Mouse (Mus musculus) gastrocnemius, postnatal 25 days (tissue): Measurements from ENCODE around the gene Slc27a3. TPM values are rescaled to one million over a fixed set of nuclear protein-coding genes. Genes with fewer than 3 reads are reported as not detected.
"Not testable (repeated sequence)": the region's sequence is repeated elsewhere in the genome, so short reads cannot be mapped to it uniquely, and the experiment has no call there.

Source experiments
- DNase-seq: peaks from one replicate; pipeline ENCODE4 v3.0.0; 2022
- total RNA-seq, 2 experiments: library from RNA; stranded (reverse); gene quantifications; 1 replicate in 1 of 2; 2 replicates in 1 of 2; pipeline ENCODE4 v1.2.3; 2021

Slc27a3 gene
- total RNA-seq, 2 experiments from 2014 or later, result 1.5 to 1.7 TPM

- no peak for DNase-seq
Observed at GRCm38 (mm10) chr3:90391004-90391403, 1.3 kb upstream of the Slc27a3 start.

DNA sequence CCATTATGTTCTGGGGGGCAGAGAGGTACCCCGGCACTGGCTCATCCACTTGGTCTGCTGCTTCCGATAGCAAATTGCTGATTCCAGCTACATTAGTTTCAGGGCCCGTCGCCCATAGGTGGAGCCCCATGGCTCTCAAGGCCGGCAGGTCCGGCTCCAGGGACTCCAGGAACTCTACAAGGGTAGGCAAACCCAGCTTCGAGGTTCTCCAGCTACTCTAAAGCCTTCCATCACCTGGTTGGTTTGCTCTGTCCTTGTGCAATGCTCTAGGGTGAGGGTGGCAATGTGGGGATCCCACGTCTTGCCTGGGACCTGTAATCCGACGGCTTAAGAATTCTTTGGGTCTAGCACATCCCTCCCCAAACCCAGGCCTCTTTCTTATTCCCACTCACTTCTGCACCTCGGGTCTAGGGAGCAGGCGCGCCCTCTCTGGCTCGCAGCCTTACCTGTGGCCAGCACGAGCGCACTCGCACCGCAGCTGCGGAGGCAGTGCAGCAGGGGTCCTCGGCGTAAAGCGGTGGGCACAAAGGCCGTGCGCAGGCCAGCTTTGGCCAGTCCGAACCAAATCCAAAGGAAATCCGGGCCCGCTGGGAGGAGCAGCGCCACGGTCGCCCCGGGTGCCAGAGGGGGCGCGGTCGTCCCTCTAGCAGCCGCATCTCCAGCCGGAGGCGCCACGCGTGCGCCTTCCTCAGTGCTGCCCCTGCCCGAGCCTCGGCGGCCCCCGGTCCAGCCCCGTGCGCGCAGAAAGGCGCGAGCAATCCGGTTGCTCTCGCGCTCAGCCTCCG, 820 bp downstream of the Slc27a3 start:
- DNase-seq, result peak; percentile 35

DNA sequence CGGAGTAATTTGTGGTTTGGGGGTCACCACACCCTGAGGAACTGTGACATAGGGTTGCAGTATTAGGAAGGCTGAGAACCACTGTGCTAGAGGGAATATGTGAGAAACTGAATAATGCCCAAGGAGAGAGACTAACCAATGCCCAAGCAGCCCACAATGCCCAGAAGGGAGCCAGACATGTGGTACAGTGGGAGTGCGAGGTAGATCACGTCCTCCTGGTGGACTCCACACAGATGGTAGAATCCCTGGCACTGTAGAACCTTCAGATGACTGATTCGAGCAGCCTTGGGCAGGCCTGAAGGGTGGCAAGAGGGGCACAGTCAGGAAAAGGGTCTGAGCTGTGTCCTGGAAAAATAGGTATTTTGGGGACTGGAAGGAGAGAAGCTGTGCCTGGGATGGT, 1.5 kb downstream of the Slc27a3 start:
- no peak for DNase-seq

DNA sequence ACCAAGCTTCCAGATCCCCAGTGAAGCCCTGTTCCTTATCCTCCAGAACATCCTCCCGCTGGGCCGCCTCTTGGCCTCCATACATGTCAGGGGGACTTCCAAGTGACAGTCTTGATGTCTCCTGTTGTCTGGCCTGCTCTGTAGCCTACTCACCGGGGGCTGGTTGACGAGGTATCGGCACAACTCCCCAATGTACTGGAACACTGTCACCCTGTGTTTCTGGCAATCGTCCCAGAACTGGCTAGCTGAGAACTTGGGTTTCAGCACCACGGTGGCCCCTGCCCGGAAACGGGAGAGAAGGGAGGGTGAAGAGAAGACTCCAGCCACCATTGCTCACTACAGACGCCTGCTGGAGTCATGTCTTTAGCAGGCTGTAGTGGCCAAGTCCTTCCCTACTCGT, 2.3 kb downstream of the Slc27a3 start:
- DNase-seq, result peak; percentile 51

DNA sequence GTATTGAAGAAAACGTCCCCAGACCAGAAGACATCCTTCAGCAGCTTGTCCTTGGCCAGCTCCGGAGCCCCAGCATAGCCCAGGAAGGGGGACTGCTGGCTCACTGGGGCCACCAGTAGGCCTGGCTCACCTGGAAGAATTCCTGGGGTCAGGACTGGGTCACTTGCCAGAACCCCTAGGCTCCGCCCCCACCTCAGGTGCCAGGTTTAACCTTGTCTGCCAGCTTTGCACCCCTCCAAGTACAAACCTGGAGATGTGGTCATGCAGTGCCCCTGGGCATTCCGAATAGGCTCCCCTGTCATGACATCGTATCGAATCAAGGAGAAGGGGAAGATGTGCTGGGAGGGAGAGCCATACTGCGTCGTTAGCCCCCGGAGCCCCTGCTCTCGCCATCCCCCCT, 2.9 kb downstream of the Slc27a3 start:
- no peak for DNase-seq

DNA sequence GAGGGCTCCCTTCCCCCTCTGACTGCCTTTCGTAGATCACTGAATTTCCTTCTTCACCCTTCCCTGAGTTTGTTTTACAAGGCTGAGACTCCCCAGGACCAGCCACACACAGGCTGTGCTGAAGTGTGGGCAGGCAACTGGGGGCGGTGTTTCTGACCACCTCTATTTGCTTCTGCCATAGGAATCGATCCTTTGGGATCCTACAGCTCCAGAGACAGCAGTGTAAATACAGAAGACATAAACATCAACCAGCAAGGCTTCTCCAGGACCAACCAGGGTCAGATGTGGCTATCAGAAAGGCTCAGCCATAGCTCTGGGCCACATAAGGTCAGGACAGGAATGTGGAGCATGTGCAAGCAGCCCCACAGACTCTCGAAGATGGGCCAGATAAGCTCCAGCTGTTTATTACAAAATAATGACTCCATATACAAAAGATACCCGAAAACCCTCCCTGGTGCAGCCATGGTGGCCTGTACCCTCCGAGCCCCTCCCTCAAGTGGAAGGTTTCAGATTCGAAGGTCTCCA, 4.8 kb downstream of the Slc27a3 start:
- DNase-seq, result no peak

DNA sequence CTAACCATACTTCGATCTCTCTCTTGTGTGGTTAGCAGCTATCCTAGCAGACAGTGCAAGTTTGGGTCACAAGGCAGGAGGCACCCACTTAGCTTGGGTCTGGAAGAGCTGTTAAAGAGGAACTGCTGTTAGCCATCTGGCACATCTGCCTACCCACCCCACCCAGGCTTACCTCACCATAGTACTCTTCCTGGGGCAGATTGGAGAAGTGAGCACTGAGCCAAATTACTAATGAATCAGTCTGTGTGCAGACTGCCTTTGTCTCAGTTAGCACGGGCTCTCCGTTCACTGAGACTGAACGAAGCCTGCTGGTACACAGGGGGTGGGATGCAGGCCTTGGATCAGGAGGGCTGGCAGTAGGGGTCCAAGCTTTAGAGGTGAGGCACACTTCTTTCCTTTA, 6.0 kb downstream of the Slc27a3 start:
- DNase-seq, result no peak

DNA sequence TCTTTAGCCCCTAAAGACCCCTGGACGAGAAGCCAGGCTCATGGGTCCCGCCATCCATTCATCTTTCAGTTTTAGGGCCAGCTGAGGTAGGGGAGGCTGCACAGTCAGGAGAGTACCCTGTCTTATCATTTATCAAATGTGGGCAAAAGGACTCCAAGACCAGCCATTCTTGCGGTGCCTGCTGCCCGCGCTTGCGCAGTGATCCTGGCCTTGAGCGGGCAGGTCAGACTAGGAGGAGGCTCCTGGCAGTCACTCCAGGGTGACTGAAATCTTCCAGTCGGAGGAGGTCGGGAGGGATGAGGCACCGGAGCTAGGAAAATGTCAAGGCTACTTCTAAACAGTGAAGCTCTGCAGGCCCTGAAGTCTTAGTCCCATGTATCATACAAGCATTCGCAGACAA, 8.0 kb downstream of the Slc27a3 start:
- DNase-seq, result no peak

DNA sequence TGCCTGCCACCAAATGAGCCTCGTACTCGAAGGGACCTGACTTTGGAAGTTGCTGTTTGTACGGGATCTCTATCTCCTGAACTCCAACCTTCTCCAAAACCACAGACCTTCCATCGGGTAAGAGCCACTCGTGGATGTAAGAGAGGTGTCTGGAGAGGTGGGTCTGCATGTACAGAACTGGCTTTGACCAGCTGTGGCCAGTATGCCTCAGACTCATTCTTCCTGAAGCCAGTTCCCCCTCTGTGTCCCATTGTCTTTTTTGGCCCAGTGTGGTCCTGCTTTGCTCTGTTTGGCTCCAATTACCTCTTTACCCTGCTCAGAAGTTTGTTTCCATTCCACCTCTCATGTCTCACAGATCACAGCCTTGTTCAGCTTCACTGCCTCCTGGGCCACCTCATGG, 11.2 kb downstream of the Slc27a3 start:
- no peak for DNase-seq

DNA sequence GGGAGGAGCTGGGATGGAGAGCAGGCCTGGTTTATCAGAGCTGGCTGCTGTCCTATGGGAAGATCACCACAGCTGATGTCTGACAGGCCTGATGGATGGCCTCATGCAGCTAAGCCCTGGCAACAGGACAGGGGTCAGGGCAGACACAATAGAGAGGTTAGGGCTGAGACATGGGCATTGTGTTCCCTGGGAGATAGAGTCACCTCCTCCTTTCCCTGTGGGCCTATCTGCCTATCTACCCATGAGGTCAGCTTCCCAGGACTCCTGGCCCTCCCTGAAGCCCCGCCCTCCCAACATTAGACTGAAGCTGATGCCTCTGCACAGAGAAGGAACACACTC, 13.5 kb downstream of the Slc27a3 start:
- no peak for DNase-seq

- DNase-seq, result no peak
Observed at GRCm38 (mm10) chr3:90375562-90376246, 14.0 kb downstream of the Slc27a3 start.

GRCm38 (mm10) chr3:90374368-90374767, 15.4 kb downstream of the Slc27a3 start:
- no peak for DNase-seq

DNA sequence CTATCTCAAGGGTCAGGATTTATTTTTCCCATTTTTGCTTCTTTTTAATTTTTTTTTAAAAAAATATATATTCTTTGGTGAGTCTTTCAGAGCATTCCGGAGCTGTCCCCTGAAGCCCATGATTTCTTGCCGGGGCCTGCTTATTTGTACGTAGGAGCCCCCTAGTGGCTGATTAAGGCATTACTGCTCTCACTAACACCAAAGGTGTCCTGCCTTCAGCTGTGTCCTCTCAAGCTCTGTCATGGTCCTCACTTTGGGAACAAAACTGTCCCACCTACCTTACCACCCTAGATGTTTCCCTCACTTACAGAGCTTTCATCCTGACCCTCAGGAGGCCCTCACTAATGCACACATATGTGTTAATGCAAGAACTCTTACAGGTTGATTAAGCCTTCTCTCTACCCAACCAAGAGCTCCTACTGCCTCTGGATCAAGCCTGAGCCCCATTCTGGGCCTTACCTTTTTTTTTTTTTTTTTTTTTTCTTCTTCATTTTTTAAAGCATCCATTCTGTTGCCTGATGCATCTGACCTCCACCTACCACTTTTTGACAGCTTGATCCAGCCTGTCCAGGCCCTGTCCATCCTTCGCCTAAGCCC, 16.2 kb downstream of the Slc27a3 start:
- peak; percentile 42 for DNase-seq

- DNase-seq, result no peak
Observed at GRCm38 (mm10) chr3:90372817-90373216, 16.9 kb downstream of the Slc27a3 start.

DNA sequence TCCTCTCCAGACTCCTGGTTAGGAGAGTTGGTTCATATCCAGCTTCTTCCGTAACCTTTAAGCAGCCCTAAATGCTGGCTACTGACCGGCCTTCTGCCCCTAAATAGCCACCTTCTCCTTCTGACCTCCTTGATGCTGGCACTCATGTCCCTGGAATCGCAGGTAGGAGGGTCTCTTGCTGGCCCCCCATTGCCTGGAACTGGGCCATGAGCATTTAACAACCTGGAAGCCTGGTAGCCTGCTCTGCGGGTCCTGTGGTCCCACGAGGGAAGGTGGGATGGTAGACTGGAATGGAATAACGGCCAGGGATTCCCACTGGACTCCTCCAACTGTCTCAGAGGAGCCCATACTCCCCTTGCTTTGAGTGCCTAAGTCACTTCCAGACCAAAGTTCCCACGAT, 17.9 kb downstream of the Slc27a3 start:
- no peak for DNase-seq

DNA sequence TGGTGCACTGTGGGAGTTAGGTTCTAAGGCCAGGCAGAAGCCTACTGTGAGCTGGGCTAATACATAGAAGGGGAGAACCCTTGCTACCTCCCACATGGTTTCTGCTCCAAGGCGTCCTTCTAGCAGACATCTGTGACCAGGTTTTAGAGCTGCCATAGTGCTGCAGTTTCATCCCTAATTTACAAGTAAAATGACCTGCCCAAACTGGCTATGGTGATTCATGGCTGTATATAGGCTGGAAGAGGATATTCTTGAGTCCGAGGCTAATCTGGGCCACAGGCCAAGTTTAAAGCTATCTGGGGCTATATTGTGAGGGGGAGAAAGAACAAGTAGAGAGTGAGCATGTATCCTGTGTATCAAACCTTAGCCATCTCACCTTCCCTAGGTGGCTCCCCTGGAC, 20.7 kb downstream of the Slc27a3 start:
- no peak for DNase-seq

DNA sequence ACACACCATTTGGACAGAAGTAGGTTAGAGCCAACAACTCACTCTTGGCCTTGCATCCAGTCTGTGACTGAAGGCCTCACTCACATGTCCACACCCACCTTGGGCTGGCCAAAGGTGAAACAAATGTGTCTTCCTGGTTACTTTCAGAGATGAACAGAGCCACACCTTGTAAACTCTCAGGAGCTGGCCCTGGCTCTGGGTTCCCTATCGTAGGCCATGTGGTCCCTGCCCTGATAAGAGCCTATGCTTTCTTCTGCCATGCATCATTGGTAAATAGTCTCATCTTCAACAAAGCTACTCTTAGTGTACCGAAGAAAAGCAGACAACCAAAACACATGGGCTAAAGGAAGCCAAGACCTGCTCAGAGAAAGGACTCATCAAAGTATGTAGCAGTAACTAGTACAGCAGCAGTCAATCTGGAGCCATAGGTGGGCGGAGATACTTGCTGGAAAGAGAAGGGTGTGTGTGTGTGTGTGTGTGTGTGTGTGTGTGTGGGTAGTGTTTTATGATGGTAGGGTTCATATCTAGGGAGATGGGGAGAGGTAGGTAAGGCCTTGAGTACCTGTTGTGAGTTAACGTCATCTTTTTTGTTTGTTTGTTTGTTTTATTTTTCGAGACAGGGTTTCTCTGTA, 22.6 kb downstream of the Slc27a3 start:
- no peak for DNase-seq

- DNase-seq, result no peak
Observed at GRCm38 (mm10) chr3:90362346-90362745, 27.4 kb downstream of the Slc27a3 start.

GRCm38 (mm10) chr3:90361476-90361875, 28.3 kb downstream of the Slc27a3 start:
- DNase-seq, result no peak

- DNase-seq, result no peak
Observed at GRCm38 (mm10) chr3:90359230-90359629, 30.5 kb downstream of the Slc27a3 start.

GRCm38 (mm10) chr3:90357959-90358358, 31.8 kb downstream of the Slc27a3 start:
- DNase-seq, result no peak

- DNase-seq, result no peak
Observed at GRCm38 (mm10) chr3:90347847-90348246, 41.9 kb downstream of the Slc27a3 start.

- DNase-seq, result not testable (repeated sequence)
Observed at GRCm38 (mm10) chr3:90342853-90343252, 46.9 kb downstream of the Slc27a3 start.
